Mouse (Mus musculus) thymus, postnatal 25 days (tissue): ENCODE data around the gene Nr2c1.

Experiments
- DNase-seq: peaks from one replicate; pipeline ENCODE4 v3.0.0; 2022

The Nr2c1 gene

GRCm38 (mm10) chr10:94147756-94148531, at the start of gene Nr2c1:
Gene Nr2c1 (plus strand): TSS chr10:94148023.
- peak; percentile 75 for DNase-seq

GRCm38 (mm10) chr10:94098100-94098499, 49.7 kb upstream of the Nr2c1 start:
- no peak for DNase-seq

- DNase-seq = no peak
Measured at GRCm38 (mm10) chr10:94105498-94105897, 42.3 kb upstream of the Nr2c1 start.

- no peak for DNase-seq
Measured at GRCm38 (mm10) chr10:94107168-94107567, 40.7 kb upstream of the Nr2c1 start.

GRCm38 (mm10) chr10:94107607-94108006, 40.2 kb upstream of the Nr2c1 start:
- DNase-seq = no peak

- no peak for DNase-seq
Measured at GRCm38 (mm10) chr10:94108791-94109190, 39.0 kb upstream of the Nr2c1 start.

GRCm38 (mm10) chr10:94110834-94111754, 36.7 kb upstream of the Nr2c1 start:
- DNase-seq = no peak

GRCm38 (mm10) chr10:94112207-94112606, 35.6 kb upstream of the Nr2c1 start:
- DNase-seq = no peak

GRCm38 (mm10) chr10:94115893-94116599, 31.8 kb upstream of the Nr2c1 start:
- peak; percentile 80 for DNase-seq

GRCm38 (mm10) chr10:94116781-94117340, 31.0 kb upstream of the Nr2c1 start:
- DNase-seq = no peak

GRCm38 (mm10) chr10:94117916-94118315, 29.9 kb upstream of the Nr2c1 start:
- no peak for DNase-seq

- DNase-seq = no peak
Measured at GRCm38 (mm10) chr10:94118993-94119392, 28.8 kb upstream of the Nr2c1 start.

GRCm38 (mm10) chr10:94120676-94121075, 27.1 kb upstream of the Nr2c1 start:
- DNase-seq = no peak

- DNase-seq = no peak
Measured at GRCm38 (mm10) chr10:94122595-94122994, 25.2 kb upstream of the Nr2c1 start.

GRCm38 (mm10) chr10:94123581-94123980, 24.2 kb upstream of the Nr2c1 start:
- DNase-seq = no peak

GRCm38 (mm10) chr10:94124376-94124775, 23.4 kb upstream of the Nr2c1 start:
- DNase-seq = peak; percentile 8

GRCm38 (mm10) chr10:94129680-94130119, 18.1 kb upstream of the Nr2c1 start:
- no peak for DNase-seq

- DNase-seq = no peak
Measured at GRCm38 (mm10) chr10:94133081-94133480, 14.7 kb upstream of the Nr2c1 start.

GRCm38 (mm10) chr10:94133674-94134073, 14.1 kb upstream of the Nr2c1 start:
- DNase-seq = no peak

- DNase-seq = no peak
Measured at GRCm38 (mm10) chr10:94134535-94135390, 13.1 kb upstream of the Nr2c1 start.

- DNase-seq = no peak
Measured at GRCm38 (mm10) chr10:94138890-94139482, 8.8 kb upstream of the Nr2c1 start.
